Mouse (Mus musculus) adipocyte (in vitro differentiated cells): ENCODE data around the gene Olfr918.

Source experiments
- DNase-seq: peaks from one replicate; pipeline ENCODE4 v3.0.0-alpha.2; 2016; ENCODE audit warnings: low spot score

The Olfr918 gene

GRCm38 (mm10) chr9:38674501-38674900 is at the start of gene Olfr918:
Gene Olfr918 (minus strand): TSS chr9:38674601.
- DNase-seq, result no peak

- DNase-seq, result no peak
Observed at GRCm38 (mm10) chr9:38724044-38724443, 49.6 kb upstream of the Olfr918 start.

GRCm38 (mm10) chr9:38718927-38719441 is 44.6 kb upstream of the Olfr918 start:
- peak; percentile 67 for DNase-seq

- DNase-seq, result peak; percentile 82
Observed at GRCm38 (mm10) chr9:38718102-38718501, 43.7 kb upstream of the Olfr918 start, which contains the start of gene Vwa5a. Gene Vwa5a (plus strand): TSS chr9:38718268.

GRCm38 (mm10) chr9:38672887-38673286 is 1.5 kb downstream of the Olfr918 start:
- DNase-seq, result no peak

- DNase-seq, result no peak
Observed at GRCm38 (mm10) chr9:38665742-38666141, 8.7 kb downstream of the Olfr918 start, which contains the start of gene Olfr917. Gene Olfr917 (minus strand): TSS chr9:38665842.

GRCm38 (mm10) chr9:38659775-38660174 is 14.6 kb downstream of the Olfr918 start, which contains the start of gene Olfr916:
Gene Olfr916 (minus strand): TSS chr9:38659875.
- DNase-seq, result no peak

- no peak for DNase-seq
Observed at GRCm38 (mm10) chr9:38632406-38632805, 42.0 kb downstream of the Olfr918 start.
